Mouse (Mus musculus) gonadal fat pad, adult 2 months (tissue): Measurements from ENCODE around the gene Espn. TPM values are rescaled to one million over a fixed set of nuclear protein-coding genes. Genes with fewer than 3 reads are reported as not detected.

Experiments
- DNase-seq: peaks from one replicate; pipeline ENCODE4 v3.0.0-alpha.2; 2012; ENCODE audit warnings: low read depth
- polyA plus RNA-seq: library from polyadenylated mRNA; depleted of rRNA; stranded (reverse); fragments of >200 nt; gene quantifications from 2 replicates; pipeline ENCODE4 v1.2.3, GENCODE M21; 2012

Espn gene
- polyA plus RNA-seq, 1 experiment = 83.7 TPM

- DNase-seq = no peak
Observed at GRCm38 (mm10) chr4:152146033-152146827, 5.9 kb downstream of the Espn start.

GRCm38 (mm10) chr4:152145473-152145872 is 6.7 kb downstream of the Espn start:
- no peak for DNase-seq

GRCm38 (mm10) chr4:152143632-152144031 is 8.5 kb downstream of the Espn start:
- no peak for DNase-seq

GRCm38 (mm10) chr4:152141521-152142135 is 10.5 kb downstream of the Espn start:
- no peak for DNase-seq

- DNase-seq = no peak
Observed at GRCm38 (mm10) chr4:152140441-152140840, 11.7 kb downstream of the Espn start.

- DNase-seq = no peak
Observed at GRCm38 (mm10) chr4:152138497-152139260, 13.5 kb downstream of the Espn start.

- DNase-seq = no peak
Observed at GRCm38 (mm10) chr4:152136876-152137250, 15.3 kb downstream of the Espn start.

GRCm38 (mm10) chr4:152136112-152136875 is 15.9 kb downstream of the Espn start:
- DNase-seq = no peak

GRCm38 (mm10) chr4:152135363-152135762 is 16.8 kb downstream of the Espn start:
- no peak for DNase-seq

- DNase-seq = no peak
Observed at GRCm38 (mm10) chr4:152134507-152134906, 17.7 kb downstream of the Espn start.

- DNase-seq = no peak
Observed at GRCm38 (mm10) chr4:152133213-152133612, 19.0 kb downstream of the Espn start.

GRCm38 (mm10) chr4:152132772-152133169 is 19.4 kb downstream of the Espn start:
- DNase-seq = no peak

GRCm38 (mm10) chr4:152131809-152132771 is 20.1 kb downstream of the Espn start:
- no peak for DNase-seq

- no peak for DNase-seq
Observed at GRCm38 (mm10) chr4:152130771-152131653, 21.2 kb downstream of the Espn start.

- no peak for DNase-seq
Observed at GRCm38 (mm10) chr4:152129395-152129930, 22.7 kb downstream of the Espn start.

- no peak for DNase-seq
Observed at GRCm38 (mm10) chr4:152128784-152129183, 23.4 kb downstream of the Espn start.

- no peak for DNase-seq
Observed at GRCm38 (mm10) chr4:152127884-152128283, 24.3 kb downstream of the Espn start.

GRCm38 (mm10) chr4:152126026-152126920 is 25.9 kb downstream of the Espn start:
- no peak for DNase-seq
